29 mouse cellular contexts compared by ENCODE assay signal in genomic region chr16:49659131-49659530, GRCm38 (mm10). TPM values are rescaled to one million over a fixed set of nuclear protein-coding genes. Genes with fewer than 3 reads are reported as not detected.
DNase-seq lines count a peak whose midpoint lies in the region; ATAC-seq lines count a peak whose summit lies in the region.
"Had no signal": no experiment of that assay in that cellular context is flagged by ENCODE, and none has a peak within 500 bp of the region (broad histone marks: within the 10 kb centered on the region; RNA-seq: fewer than 3 reads in every experiment).

No protein-coding gene starts in this region.

- 87% methylated on average over 2 of the region's 2 CpGs for WGBS in forebrain, embryonic 15.5 days

- 0 out of 2 replicates have a peak, but pooled peaks have one; percentile 42 for ATAC-seq in common myeloid progenitor, adult 5-6 weeks (replicated peaks; ENCODE audit: low read depth, poor library complexity, severe bottlenecking)
- no peak for ATAC-seq in forebrain, embryonic 15.5 days (replicated peaks)
- ATAC-seq: activated CD4-positive, CD25-positive, alpha-beta regulatory T cell, adult 4 months; forebrain, embryonic 14.5 days; forebrain, postnatal 0 days; Patski had no signal

- no peaks in the 10 kb centered on the region for H3K4me1 ChIP-seq in forebrain, embryonic 15.5 days
- H3K4me1 ChIP-seq: forebrain, embryonic 10.5 days; forebrain, embryonic 12.5 days had no signal

- no peaks in the 10 kb centered on the region for H3K27me3 ChIP-seq in forebrain, embryonic 15.5 days
- H3K27me3 ChIP-seq: CH12.LX; embryonic facial prominence, embryonic 13.5 days; embryonic facial prominence, embryonic 15.5 days; forebrain, embryonic 12.5 days had no signal

- no peaks in the 10 kb centered on the region for H3K9me3 ChIP-seq in forebrain, embryonic 15.5 days
- H3K9me3 ChIP-seq: embryonic facial prominence, embryonic 13.5 days; embryonic facial prominence, embryonic 15.5 days; forebrain, embryonic 10.5 days; forebrain, embryonic 12.5 days; G1E had no signal

- no peak overlapping the region for H3K27ac ChIP-seq in forebrain, embryonic 15.5 days (replicated peaks)
- H3K27ac ChIP-seq: embryonic facial prominence, embryonic 13.5 days; embryonic facial prominence, embryonic 15.5 days; forebrain, embryonic 10.5 days; forebrain, embryonic 12.5 days had no signal

- peak; percentile 70 for DNase-seq in 416B (ENCODE audit: low read depth)
- DNase-seq in CD4-positive, CD25-positive, alpha-beta regulatory T cell, adult 2 months (ENCODE audit: low read depth, low spot score) = peak; percentile 4
- peak; percentile 8 for DNase-seq in induced T-regulatory cell, adult 2 months (ENCODE audit: low read depth)
- no peak for DNase-seq in heart, postnatal 14 days
- no peak for DNase-seq in heart, postnatal 36 days
- DNase-seq in layer of hippocampus, adult 18-20 months (ENCODE audit: low spot score in 2 of 2) = no peak
- DNase-seq: adrenal gland, adult 8-10 months; adrenal gland, postnatal 14 days; adrenal gland, postnatal 36 days; B cell, adult 2 months; cerebellum, adult 11-12 months; cerebellum, adult 2 months; cerebellum, adult 9-10 months; cerebellum, postnatal 10 days; cerebellum, postnatal 25 days; embryo, embryonic 11 days; forebrain, postnatal 0 days had no signal

- H3K36me3 ChIP-seq in forebrain, embryonic 15.5 days = no peaks in the 10 kb centered on the region
- H3K36me3 ChIP-seq: embryonic facial prominence, embryonic 13.5 days; embryonic facial prominence, embryonic 15.5 days; forebrain, embryonic 10.5 days; forebrain, embryonic 12.5 days; G1E had no signal

- no peak overlapping the region for H3K9ac ChIP-seq in forebrain, embryonic 15.5 days (replicated peaks)
- H3K9ac ChIP-seq: embryonic facial prominence, embryonic 13.5 days; embryonic facial prominence, embryonic 15.5 days; forebrain, embryonic 12.5 days; forebrain, postnatal 0 days had no signal

- no peak overlapping the region for H3K4me3 ChIP-seq in forebrain, embryonic 15.5 days
- H3K4me3 ChIP-seq: embryonic facial prominence, embryonic 13.5 days; embryonic facial prominence, embryonic 15.5 days; erythroblast, embryonic 14.5 days; forebrain, embryonic 10.5 days; forebrain, embryonic 12.5 days had no signal

- no peak overlapping the region for H3K4me2 ChIP-seq in forebrain, embryonic 15.5 days (replicated peaks)
- H3K4me2 ChIP-seq: embryonic facial prominence, embryonic 13.5 days; embryonic facial prominence, embryonic 15.5 days; forebrain, embryonic 12.5 days had no signal

- intact Hi-C loops in heart, postnatal 14 days (cut with DNase I) = no loop called here
- intact Hi-C loops in heart, postnatal 36 days (cut with DNase I) = loop anchor here (5.0 kb wide), 1 partner anchor 157 kb away; no protein-coding TSS in a partner anchor

RNA-seq across cellular contexts. Expression of gene Ift57, which starts 39.9 kb away (rescaled TPM):
- total RNA-seq in common myeloid progenitor, adult 5-6 weeks (2017) = 49.5 and 70.0 TPM in 2 replicates
- total RNA-seq in heart, postnatal 14 days (2021) = 10 to 100 TPM; 10.9 to 13.0 TPM
- total RNA-seq in heart, postnatal 36 days (2021) = 10 to 100 TPM; 12.5 to 15.7 TPM
- 10 to 100 TPM; 54.5 to 60.6 TPM for total RNA-seq in layer of hippocampus, adult 18-20 months (2021)
- polyA plus RNA-seq in forebrain, embryonic 15.5 days (2015; fragmentation: Nextera tagmentation; extraction: Ambion mirVana) = 46.9 and 48.6 TPM in 2 replicates

Comparison
In these comparisons a context has a peak if more than half of its experiments do, and no peak if none do; other contexts are left out.
1. DNase-seq: peak in 416B (single experiment), CD4-positive, CD25-positive, alpha-beta regulatory T cell, adult 2 months (single experiment) and induced T-regulatory cell, adult 2 months (single experiment); none in heart, postnatal 14 days (0 of 2), heart, postnatal 36 days (0 of 2) and layer of hippocampus, adult 18-20 months (0 of 2).